In the genomic region with DNA sequence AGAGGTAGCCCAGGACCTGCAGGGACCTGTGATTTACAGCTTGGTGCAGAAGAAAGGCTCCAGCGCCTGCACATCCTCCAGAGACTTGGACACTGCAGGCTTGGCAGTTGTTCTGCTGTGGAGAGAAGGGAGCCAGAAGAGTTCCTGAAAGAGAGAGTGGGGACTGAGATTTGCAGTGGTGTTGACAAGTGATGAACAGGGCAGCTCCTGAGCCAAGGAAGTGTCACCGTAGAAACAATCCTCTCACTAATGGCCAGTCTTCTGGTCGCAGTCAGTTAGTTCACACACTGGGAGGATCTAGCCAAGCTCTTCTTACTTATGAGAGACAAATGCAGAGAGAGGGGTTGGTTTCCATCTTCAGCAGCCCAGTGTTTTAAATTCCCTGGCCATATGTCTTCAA, we compare ENCODE assay signal across 29 mouse cellular contexts. TPM values are rescaled to one million over a fixed set of nuclear protein-coding genes. Genes with fewer than 3 reads are reported as not detected.
DNase-seq lines count a peak whose midpoint lies in the region; ATAC-seq and TF ChIP-seq lines count a peak whose summit lies in the region.
"Had no signal": no experiment of that assay in that cellular context is flagged by ENCODE, and none has a peak within 500 bp of the region (broad histone marks: within the 10 kb centered on the region; RNA-seq: fewer than 3 reads in every experiment).

No protein-coding gene starts in this region.

- ATAC-seq in lung, embryonic 15.5 days (ENCODE audit: borderline replicate concordance, extremely low read depth, low FRiP score, low TSS enrichment): peak; percentile 69
- ATAC-seq: CD4-positive, CD25-positive, alpha-beta regulatory T cell, adult 4 months; forebrain, embryonic 13.5 days; forebrain, embryonic 16.5 days; hindbrain, postnatal 0 days had no signal

- H3K4me1 ChIP-seq in lung, embryonic 15.5 days: peaks cover 17% of the 10 kb centered on the region
- peaks cover 8% of the 10 kb centered on the region for H3K4me1 ChIP-seq in forebrain, embryonic 10.5 days
- H3K4me1 ChIP-seq: forebrain, embryonic 13.5 days had no signal

- H3K27ac ChIP-seq in lung, embryonic 15.5 days: no peak overlapping the region
- H3K27ac ChIP-seq in forebrain, embryonic 10.5 days: no peak overlapping the region
- H3K27ac ChIP-seq: embryonic facial prominence, embryonic 10.5 days; embryonic facial prominence, embryonic 13.5 days; forebrain, embryonic 13.5 days; heart, adult 2 months; heart, embryonic 10.5 days; heart, embryonic 13.5 days; hindbrain, embryonic 14.5 days; hindbrain, postnatal 0 days had no signal

- no peak overlapping the region for H3K9ac ChIP-seq in lung, embryonic 15.5 days
- H3K9ac ChIP-seq: embryonic facial prominence, embryonic 13.5 days; forebrain, embryonic 13.5 days; heart, embryonic 13.5 days; hindbrain, embryonic 14.5 days had no signal

- H3K4me2 ChIP-seq in lung, embryonic 15.5 days: no peak overlapping the region
- H3K4me2 ChIP-seq: embryonic facial prominence, embryonic 13.5 days; forebrain, embryonic 13.5 days; heart, embryonic 13.5 days; hindbrain, embryonic 14.5 days had no signal

- no peaks in the 10 kb centered on the region for H3K27me3 ChIP-seq in lung, embryonic 15.5 days
- no peaks in the 10 kb centered on the region for H3K27me3 ChIP-seq in forebrain, embryonic 10.5 days (ENCODE audit: poor library complexity, severe bottlenecking)
- H3K27me3 ChIP-seq: embryonic facial prominence, embryonic 13.5 days; forebrain, embryonic 13.5 days had no signal

- H3K9me3 ChIP-seq in lung, embryonic 15.5 days: no peaks in the 10 kb centered on the region
- H3K9me3 ChIP-seq in forebrain, embryonic 10.5 days: no peaks in the 10 kb centered on the region
- H3K9me3 ChIP-seq: embryonic facial prominence, embryonic 10.5 days; embryonic facial prominence, embryonic 13.5 days; forebrain, embryonic 13.5 days; heart, embryonic 10.5 days had no signal

- no peak overlapping the region for H3K4me3 ChIP-seq in lung, embryonic 15.5 days
- no peak overlapping the region for H3K4me3 ChIP-seq in forebrain, embryonic 10.5 days
- H3K4me3 ChIP-seq: embryonic facial prominence, embryonic 10.5 days; embryonic facial prominence, embryonic 13.5 days; erythroblast, embryonic 14.5 days; forebrain, embryonic 13.5 days; heart, adult 2 months; heart, embryonic 10.5 days; heart, embryonic 13.5 days had no signal

- WGBS in lung, embryonic 15.5 days: 31% methylated on average over 3 of the region's 3 CpGs
- 89% methylated on average over 3 of the region's 3 CpGs for WGBS in forebrain, embryonic 10.5 days

- TF ChIP-seq POLR2A in brain, embryonic 14.5 days (IDR thresholded peaks at IDR 0.05; ENCODE audit: borderline replicate concordance, extremely low read depth, insufficient read depth, insufficient read length, poor library complexity, severe bottlenecking): no peak

- TF ChIP-seq CTCF in brain, embryonic 14.5 days (IDR thresholded peaks at IDR 0.05; ENCODE audit: borderline replicate concordance, extremely low read depth, insufficient read depth, insufficient read length): no peak

- H3K36me3 ChIP-seq in lung, embryonic 15.5 days: no peaks in the 10 kb centered on the region
- no peaks in the 10 kb centered on the region for H3K36me3 ChIP-seq in forebrain, embryonic 10.5 days (replicated peaks)
- H3K36me3 ChIP-seq: embryonic facial prominence, embryonic 10.5 days; embryonic facial prominence, embryonic 13.5 days; heart, embryonic 10.5 days; heart, embryonic 13.5 days had no signal

- no peak for DNase-seq in lung, adult 18-20 months
- DNase-seq in 3T3-L1 (ENCODE audit: low read depth, low spot score): peak; percentile 45
- peak; percentile 25 for DNase-seq in brain, embryonic 14.5 days (ENCODE audit: low read depth)
- peak; percentile 29 to 55 for DNase-seq in lung, postnatal 4 days
- DNase-seq in forebrain, embryonic 10.5 days (ENCODE audit: extremely low spot score, low spot score): no peak
- no peak for DNase-seq in ovary, adult 18-20 months (ENCODE audit: low spot score)
- DNase-seq: adrenal gland, adult 8-10 months; adrenal gland, postnatal 25 days; cerebellum, adult 11 months; cerebellum, adult 2 months; cerebellum, adult 9-11 months; cerebellum, postnatal 25 days; embryo, embryonic 11 days; gastrocnemius, postnatal 10 days; gastrocnemius, postnatal 36 days; heart, adult 2 months; heart, postnatal 14 days; heart, postnatal 4 days had no signal

RNA-seq across cellular contexts. Expression of gene Runx1, which starts 24.5 kb away (rescaled TPM):
- polyA plus RNA-seq in lung, embryonic 15.5 days (2015; fragmentation: Nextera tagmentation; extraction: Ambion mirVana): 8.1 and 10.6 TPM in 2 replicates
- 0.48 and 1.4 TPM in 2 replicates for polyA plus RNA-seq in brain, embryonic 14.5 days (2012; rRNA removed)
- polyA plus RNA-seq in forebrain, embryonic 10.5 days (2016; fragmentation: Nextera tagmentation; extraction: Ambion mirVana): 1.4 and 2.3 TPM in 2 replicates

Comparison
In these comparisons a context has a peak if more than half of its experiments do, and no peak if none do; other contexts are left out.
1. DNase-seq: peak in 3T3-L1 (single experiment), brain, embryonic 14.5 days (single experiment) and lung, postnatal 4 days (2 of 2); none in lung, adult 18-20 months (0 of 2), forebrain, embryonic 10.5 days (single experiment) and ovary, adult 18-20 months (single experiment).